Mouse (Mus musculus) spleen, postnatal 36 days (tissue): ENCODE data around the gene Stk10.
"Not testable (repeated sequence)": the region's sequence is repeated elsewhere in the genome, so short reads cannot be mapped to it uniquely, and the experiment has no call there.

Source experiments
- DNase-seq, 2 experiments: peaks; one replicate each; pipeline ENCODE4 v3.0.0; 2022; ENCODE audit warnings: low spot score in 2 of 2, mixed read lengths in 1 of 2

Stk10 gene

DNA sequence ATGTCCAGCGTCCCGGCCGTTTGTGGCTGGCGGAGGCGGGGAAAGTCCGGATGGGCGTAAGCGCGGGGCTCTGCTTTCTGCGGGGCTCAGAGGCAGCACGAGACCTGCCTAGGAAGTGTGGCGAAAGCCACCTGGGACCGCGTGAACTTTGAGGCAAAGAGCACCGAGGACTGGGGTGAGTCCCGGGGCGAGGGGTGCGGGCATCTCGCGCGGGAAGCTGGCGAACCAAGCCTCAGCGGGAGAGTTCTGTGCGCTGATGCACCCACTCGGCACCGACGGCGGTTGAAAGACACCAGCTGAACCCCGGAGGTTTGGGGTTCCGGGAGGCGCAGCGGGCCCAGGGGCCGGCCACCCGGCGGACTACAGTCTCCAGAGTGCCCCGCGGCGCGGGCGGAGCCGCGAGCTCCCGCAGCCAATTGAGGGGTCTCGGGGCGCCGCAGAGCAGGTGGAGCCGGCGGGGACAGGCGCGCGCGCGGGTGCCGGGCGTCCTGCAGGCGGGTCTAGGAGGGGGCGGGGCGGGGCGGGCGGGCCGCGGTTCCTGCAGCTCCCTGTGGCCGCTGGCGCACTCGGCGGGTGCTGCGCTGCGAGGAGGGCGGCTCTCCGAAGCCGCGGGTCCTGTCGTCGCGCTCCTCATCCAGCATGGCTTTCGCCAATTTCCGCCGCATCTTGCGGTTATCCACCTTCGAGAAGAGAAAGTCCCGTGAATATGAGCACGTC is at the start of gene Stk10:
Gene Stk10, plus strand, starts transcription at position 541 of the 717 bp plus-strand sequence.
- peak; percentile 96 for DNase-seq

- no peak for DNase-seq
Observed at GRCm38 (mm10) chr11:32485290-32485689, 47.8 kb upstream of the Stk10 start.

DNA sequence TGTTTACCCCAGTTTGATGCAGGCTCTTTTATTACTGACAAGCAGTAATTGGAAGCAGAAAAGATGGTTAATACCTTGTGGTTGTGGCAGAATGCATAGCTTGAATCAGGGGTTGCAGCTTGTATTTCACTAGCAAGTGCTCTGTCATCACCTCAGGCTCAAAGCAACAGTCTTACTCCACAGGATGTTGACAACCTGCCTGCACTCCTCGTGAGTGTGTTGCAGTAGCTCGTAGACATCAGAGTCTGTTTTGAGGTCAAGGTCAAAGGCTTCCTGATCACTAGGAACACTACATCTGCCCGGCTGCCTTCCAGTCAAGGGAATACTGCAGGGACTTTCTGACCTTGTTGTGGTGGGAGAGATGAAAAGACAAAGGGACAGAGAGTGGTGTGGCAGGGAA is 46.5 kb upstream of the Stk10 start:
- no peak for DNase-seq

DNA sequence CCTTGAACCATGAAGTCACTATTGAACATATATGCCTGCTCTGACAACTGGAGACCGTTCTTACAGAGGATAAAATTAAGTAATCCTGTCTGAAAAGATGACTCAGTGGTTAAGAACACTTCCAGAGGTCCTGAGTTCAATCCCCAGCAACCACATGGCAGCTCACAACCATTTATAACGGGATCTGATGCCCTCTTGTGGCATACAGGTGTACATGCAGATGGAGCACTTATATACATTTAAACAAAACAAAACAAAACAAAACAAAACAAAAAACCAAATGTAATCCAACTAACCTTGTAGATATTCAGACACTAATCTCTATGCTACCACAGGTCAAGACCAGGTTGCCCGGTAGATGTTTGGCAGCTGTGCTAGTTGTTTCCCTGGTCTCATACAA is 45.6 kb upstream of the Stk10 start:
- no peak for DNase-seq

DNA sequence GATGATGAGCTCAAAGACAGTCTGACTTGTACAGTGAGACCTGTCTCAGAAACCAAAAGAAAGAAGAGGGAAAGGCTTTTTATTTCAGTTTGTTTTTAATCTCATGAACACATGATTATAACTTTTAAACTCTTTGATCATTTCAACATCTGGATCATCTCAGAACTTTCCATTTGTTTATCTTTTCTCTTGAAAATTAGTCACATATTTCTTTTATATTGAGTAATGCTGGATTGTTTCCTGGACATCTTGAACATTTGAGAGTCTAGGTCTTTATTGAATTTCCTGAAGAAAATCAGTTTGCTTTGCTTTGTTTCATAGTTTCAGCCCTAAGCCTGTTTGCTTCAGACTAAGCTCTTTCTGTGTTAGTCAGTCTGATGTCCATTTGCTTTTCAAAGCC is 44.8 kb upstream of the Stk10 start:
- DNase-seq, result no peak

DNA sequence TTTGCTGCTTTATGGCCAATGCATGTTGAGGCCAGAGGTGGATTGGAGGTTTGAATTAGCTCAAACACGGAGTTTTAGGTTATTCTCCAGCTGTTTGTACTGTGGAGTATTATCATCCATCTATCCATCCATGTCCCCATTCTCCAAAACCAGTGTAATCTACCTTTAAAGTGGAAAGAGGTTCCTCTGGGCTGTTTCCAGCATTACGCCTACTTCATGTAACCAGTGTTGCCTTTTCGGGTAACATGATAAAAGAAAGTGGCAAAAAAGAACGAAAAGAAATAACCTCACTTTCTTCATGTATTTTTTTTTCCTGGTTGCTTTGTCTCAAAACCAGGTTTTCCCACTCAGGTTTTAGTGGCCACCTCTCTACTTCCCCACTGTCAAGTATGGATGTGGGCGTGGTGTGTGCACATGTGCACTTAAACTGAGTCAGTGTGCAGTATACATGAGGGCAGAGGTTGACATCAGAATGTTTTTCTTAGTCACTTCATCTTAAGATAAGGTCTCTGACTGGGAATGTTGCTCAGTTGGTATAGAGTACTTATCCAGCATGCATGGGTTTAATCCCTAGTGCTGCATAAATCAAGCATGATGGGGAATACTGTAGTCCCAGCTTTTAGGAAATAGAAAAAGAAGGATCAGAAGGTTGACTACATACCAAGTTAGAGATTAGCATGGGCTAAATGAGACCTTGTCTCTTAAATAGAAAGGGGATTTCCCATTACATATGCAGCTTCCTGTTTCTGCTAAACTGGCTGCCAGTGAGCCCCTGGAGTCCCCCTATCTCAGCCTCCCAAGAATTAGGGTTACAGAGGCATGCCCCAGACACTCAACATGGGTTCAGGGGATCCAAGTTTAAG is 44.1 kb upstream of the Stk10 start:
- DNase-seq, result peak; percentile 56 to 62

GRCm38 (mm10) chr11:32491079-32491478 is 42.0 kb upstream of the Stk10 start:
- no peak for DNase-seq

- DNase-seq, result no peak
Observed at GRCm38 (mm10) chr11:32493312-32493711, 39.8 kb upstream of the Stk10 start.

DNA sequence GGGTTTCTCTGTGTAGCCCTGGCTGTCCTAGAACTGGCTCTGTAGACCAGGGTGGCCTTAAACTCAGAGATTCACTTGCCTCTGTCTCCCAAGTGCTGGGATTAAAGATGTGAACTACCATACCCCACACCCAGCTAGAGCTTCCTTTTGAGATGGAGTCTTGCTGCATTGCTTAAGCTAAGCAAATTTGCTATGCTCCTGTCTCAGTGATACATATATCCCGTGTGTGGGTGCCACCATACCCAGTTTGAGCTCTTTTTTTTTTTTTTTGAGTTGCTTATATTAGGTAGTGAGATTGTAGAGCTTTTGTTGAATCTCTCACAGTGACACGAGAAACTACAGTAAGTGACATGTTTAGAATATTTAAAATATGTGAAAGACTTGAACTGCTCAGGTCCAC is 37.8 kb upstream of the Stk10 start:
- no peak for DNase-seq

GRCm38 (mm10) chr11:32498757-32499535 is 34.2 kb upstream of the Stk10 start:
- DNase-seq, result no peak

DNA sequence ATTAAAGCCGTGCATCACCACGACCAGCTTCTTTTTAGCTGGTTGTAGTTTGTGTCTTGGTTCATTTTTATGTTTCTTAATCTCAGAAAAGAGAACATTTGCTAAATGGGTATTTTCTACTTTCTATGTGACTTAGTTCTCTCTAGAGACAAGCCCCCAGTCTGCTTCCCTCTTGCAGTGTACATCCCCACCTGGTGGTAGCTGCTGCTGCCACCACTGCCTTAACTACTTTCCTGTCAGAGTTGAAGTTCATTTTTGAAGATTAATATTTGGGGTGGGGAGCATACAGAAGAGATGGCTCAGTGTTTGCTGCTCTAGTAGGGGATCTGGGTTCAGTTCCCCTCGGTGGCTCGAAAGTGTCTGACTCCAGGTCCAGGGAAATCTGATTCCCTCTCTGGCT is 33.2 kb upstream of the Stk10 start:
- DNase-seq, result peak in 1 of 2 experiments; percentile 11

DNA sequence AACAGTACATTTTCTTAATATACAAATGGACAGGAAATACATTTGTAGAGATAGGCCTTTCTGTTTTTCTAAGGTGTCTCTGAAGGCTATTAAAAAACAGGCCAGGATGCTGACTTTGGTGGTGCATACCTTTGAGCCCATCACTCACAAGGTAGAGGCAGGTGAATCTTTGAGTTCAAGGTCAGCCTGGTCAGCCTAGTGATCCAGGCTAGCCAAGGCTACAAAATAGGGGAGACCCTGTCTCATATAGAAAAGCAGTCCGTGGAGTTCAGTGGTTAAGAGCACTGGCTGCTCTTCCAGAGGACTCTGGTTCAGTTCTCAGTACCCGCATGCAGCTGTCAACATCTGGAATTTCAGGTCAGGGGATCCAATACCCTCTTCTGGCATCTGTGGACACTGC is 29.4 kb upstream of the Stk10 start:
- no peak for DNase-seq

DNA sequence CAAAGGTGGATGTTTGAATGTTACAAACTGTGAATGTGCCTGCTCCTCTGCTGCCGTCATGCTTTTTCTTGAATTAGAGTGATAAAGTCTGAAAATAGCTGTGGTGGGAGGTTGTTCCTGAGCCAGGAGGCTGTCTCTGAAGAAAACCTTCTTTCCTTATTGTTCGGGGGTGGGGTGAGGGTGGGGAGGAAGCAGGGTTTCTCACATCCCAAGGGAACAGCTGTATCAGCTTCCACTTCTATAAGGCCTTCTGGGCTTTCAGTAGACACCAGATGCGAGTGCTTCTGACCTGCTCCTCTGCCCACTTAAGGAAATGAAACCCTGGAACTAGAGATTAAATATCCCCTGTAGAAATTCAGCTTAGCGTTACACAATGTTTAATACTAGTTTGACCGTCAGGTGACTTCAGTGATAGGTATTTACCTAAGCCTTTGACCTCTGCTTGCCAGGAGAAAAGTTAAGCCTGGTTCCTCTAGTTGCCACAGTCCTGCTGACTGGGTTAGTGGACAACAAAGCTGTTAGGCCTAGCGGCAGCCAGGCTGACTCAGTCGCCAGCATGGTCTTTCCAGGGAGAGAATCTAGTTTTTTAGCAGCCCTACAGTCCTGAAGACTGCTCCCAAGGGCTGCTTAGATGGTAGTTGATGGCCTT is 27.9 kb upstream of the Stk10 start:
- no peak for DNase-seq

GRCm38 (mm10) chr11:32510930-32511329 is 22.2 kb upstream of the Stk10 start:
- no peak for DNase-seq

DNA sequence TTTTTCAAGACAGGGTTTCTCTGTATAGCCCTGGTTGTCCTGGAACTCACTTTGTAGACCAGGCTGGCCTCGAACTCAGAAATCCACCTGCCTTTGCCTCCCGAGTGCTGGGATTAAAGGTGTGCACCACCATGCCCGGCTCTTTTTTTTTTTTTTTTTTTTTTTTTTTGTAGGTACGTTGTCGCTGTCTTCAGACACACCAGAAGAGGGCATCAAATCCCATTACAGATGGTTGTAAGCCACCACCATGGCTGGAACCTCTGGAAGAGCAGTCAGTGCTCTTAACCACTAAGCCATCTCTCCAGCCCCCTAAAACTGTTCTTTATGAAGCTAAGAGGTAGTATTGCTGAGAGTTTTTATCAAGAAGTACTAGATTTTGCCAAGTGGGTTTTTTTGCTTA is 18.3 kb upstream of the Stk10 start:
- not testable (repeated sequence) for DNase-seq

DNA sequence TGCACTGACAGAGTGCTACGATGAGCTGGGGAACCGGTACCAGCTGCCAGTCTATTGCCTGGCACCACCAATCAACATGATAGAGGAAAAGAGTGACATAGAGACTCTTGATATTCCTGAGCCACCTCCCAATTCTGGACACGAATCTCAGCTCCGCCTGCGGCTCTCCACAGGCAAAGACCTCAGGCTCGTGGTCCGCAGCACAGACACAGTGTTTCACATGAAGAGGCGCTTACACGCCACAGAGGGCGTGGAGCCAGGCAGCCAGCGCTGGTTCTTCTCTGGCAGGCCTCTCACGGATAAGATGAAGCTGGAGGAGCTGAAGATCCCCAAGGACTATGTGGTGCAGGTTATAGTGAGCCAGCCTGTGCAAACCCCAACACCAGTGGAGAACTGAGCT is 17.0 kb upstream of the Stk10 start:
- no peak for DNase-seq

GRCm38 (mm10) chr11:32516916-32517712 is 16.0 kb upstream of the Stk10 start:
- no peak for DNase-seq

- no peak for DNase-seq
Observed at GRCm38 (mm10) chr11:32518770-32519169, 14.3 kb upstream of the Stk10 start.

DNA sequence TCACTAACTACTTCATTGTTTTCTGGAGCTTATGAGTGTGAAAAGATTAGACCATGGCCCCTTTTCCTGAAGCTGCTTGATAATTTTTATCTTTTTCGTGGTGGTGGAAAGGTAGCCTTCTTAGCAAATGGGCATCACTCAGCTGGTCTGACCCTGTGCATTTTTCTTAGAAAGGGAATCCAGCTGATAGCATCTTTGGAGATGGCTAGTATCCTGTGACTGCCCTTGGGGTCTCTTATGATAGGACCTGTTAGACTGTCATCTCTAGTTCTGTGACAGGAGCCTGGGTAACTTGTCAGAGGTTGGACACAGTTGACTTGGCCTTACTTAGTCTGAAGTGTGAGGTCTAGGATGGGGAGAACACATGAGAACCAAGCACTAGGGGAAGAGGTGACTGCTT is 13.8 kb upstream of the Stk10 start:
- DNase-seq, result no peak

DNA sequence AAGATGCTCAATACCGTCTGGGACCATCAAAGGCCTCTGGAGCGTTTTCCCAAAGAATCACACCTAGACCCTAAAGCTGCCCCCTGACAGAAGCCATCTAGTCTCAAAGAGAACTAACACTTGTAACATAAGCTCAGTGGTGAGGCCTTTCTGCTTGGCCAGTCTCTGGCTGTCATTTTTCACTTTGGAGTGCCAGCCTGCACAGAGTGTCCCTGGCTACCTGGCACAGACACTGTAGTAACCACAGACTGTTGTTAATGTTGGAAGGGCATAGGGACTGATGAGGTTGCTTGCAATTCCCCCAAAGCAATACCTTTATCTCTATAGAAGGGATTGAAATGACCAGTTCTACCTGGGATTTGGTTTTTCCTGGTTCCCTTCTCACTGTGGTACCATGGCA is 11.9 kb upstream of the Stk10 start:
- no peak for DNase-seq
